Mouse (Mus musculus): ENCODE measurements at regions not wholly inside any gene's neighbourhood (a gene's known extent, or its start where the extent isn't known, plus 50 kb on each side); places are given as distances from the start of the nearest gene placed in this dataset.
"Not testable (repeated sequence)": the region's sequence is repeated elsewhere in the genome, so short reads cannot be mapped to it uniquely, and the experiment has no call there.

DNA sequence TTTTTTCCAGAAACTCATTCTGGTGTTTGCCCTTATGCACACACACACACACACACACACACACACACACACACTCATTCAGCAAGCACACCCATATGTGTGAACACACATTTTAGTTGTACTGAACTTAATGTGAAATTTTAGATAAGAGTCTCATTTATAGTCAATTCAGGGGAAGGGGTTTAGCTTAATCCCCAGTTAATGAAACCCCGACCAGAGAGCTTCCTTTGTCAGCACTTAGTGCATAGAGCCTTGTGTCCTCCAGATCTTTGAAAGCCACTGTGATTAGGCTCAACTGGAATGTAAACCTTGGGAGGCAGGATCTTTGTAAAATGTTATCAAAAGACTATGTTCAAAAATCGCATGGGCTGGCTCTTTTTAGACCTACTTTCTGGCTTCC, 53.4 kb downstream of the Rps12 start:
- no peak for DNase-seq

DNA sequence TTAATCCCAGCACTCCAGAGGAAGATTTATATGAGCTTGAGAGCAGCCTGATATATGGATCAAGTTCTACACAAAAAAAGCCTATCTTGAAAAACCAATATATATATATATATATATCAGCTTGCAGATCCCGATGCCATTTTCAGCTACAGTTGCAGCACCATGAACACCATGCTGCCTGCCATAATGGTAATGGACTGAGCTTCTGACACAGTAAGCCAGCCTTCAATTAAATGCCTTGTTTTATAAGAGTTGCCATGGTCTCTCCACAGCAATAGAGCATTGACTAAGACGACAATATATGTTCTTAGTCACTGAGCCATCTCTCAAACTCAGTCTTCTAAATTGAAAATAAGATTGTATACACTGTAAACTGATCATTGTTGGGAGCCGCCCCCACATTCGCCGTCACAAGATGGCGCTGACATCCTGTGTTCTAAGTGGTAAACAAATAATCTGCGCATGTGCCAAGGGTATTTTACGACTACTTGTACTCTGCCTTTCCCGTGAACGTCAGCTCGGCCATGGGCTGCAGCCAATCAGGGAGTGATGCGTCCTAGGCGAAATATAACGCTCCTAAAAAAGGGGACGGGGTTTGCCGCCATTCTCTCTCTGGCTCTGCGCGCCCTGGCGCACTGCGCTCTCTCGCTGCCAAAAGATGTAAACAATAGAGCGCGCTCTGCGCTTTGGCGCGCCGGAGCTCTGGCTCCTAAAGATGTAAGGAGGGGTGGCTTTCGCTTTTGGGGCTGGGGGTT, 60.9 kb downstream of the Rps12 start:
- not testable (repeated sequence) for DNase-seq

DNA sequence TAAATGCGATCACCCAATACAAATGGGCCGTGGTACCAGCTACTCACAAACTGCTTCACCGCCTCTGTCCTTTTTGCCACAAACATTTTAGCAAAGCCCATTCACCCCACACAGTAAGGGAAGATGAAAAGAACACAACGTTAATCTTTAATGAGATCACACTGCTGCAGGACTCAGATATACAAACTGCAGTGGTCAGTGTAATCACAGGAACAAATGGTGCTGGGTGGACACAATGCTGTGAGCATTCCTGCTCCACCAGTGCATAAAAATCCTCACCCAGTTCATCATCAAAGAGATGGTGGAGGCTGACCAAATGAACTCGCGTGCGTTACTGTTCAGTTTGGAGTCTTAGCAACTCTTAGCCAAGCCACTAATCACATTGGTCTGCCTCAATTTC, 69.0 kb downstream of the Rps12 start:
- no peak for DNase-seq

DNA sequence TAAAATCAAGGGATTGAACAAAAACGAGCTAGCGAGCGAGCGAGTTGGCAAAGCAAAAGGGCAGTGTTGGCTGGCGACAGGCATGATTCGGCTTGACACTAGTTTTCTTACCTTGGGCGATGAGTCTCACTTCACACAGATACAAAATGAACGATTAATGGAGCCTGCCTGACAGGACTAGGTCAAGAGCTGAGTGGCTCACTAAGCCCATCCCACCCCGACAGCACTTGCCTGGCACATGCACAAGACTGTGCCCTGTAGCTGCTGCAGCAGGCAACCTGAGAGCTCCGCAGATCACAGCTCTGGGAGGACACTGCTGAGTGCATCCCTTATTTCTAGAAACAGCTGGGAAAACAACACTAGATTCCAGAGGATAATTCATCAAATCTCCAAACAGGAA, 71.6 kb downstream of the Rps12 start:
- no peak for DNase-seq

DNA sequence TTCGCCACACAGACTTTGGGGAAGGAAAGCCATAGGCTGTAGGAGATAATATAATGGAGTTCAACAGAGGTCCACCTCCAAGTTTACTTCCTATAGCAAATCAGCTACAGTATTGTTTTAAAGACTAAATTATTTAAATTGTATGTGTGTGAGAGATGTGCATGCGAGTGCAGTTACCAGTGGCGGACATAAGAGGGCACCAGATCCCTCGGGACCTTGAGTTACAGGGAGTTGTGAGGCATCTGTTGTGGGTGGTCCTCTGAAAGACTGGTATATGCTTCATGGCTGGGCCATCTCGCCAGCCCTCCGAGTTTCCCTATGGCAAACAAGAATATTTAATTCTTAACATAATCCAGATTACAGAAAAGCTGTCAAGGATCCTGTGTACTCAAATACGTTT, 72.0 kb downstream of the Rps12 start:
- no peak for DNase-seq

DNA sequence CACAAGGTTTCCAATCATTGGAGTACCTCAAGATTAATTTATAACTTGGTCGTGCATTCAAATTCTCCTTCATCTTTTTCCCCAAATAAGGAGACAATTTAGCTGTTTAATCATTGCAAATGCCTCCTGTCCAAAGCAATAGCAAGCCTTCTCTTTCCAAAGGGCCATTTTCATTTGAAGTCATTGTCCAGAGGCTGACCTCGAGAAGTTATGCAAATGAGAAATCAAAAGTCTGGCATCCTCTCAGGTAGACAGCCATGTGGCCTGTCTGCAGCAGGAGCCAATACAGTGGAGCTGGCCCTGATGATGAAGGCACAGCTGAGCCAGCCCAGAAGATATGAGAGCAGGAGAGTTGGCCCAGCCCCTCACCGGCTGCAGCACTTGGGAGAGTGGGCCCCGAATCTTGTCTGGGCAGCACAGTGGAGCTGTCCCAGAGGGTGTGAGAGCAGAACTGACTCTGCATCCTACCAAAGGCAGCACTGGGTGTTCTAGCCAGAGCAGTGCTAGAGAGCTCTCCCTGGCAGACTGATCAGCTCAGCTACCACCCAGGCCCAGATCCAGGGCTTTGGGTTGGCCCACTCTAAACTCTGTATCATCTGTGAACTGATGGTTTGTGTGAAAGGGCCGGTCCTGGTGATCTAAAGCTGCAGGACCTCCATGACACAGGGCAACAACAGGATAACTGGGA, 74.2 kb downstream of the Rps12 start:
- no peak for DNase-seq

DNA sequence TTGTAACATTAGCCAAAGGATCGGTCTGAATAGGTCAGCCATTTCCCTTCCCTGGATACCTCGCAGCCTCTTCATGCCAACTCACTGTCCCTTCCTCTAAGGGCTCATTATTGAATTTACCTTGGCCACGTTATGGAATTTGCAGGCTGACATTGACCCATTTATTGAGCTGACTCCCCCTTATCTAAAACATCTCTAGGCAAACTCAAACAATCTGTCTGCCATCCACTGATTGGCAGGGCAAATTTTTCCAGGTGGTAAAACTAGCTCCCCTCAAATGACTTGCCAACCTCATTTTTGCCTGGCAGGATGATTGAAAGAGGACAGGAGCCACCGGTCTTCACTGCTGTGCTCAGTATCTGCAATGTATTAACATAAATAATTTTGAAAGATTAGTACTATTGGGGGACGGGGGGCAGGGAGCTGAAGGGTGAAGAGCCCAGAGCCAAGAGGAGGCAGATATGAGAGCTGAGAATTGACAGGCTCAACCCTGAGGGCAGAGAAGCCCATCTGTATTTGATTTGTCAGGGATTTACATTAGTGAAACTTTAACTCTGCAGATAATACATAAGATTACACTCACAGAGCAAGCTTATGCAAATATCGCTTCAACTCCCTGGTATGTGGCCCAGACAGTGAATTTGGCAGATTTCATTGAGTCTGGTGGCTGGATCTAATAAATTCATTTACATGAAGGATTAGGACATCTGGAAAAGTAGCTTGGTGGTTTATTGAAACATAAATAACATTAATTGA, 75.5 kb downstream of the Rps12 start:
- no peak for DNase-seq

DNA sequence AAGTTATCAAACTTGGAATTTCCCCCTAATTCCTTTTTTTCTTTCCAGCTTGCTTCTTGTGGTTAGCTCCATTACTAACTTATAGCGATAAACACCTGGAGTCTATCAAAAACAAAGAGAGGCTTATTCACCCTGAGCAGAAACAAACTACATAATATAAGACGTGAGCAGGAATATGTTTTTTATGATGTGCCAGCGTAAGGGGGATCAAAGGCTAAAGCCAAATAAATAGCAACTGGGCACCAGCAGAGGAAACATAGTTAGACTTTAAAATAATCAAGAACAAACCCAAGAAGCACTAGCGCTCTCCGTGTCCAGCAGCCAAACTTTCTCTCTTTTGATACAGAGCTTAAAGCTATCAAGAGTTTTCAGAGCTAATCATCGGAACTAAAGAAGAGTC, 76.1 kb downstream of the Rps12 start:
- no peak for DNase-seq

DNA sequence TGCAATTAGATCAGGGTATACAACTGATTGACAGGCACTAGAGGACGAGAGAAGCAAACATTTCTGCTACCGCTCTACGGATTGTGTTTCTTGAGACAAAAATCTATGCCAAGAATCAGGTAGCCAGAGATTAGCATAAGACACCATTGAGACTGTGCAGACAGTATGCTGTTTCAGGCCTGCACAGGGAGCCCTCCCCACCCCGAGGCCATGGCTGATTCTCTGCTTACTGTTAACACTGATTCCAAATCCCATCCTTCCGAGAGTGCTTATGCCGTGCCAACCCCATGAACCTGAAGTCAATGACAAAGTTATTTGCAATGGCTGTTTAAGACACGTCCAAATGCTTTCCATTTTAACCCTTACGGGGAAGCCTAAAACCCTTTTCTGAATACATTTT, 78.8 kb downstream of the Rps12 start:
- no peak for DNase-seq

DNA sequence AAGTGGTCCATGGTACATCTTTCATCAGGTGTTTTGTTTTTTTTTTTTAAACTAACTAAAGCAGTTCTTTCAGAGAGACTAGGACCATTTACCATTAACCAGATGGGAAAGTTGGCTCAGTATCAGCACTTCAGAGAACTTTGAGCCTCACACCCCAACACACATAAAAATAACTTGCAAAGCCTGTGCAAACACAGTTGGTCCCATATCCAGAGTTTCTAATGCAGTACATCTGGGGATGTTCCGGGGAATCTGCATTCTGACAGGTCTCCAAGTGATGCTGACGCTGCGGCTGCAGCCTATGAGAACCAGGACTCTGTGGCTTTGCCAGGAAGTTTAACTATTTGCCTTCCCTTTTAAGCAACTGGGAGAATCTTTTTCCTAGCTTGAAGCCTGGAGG, 79.9 kb downstream of the Rps12 start:
- DNase-seq: no peak

DNA sequence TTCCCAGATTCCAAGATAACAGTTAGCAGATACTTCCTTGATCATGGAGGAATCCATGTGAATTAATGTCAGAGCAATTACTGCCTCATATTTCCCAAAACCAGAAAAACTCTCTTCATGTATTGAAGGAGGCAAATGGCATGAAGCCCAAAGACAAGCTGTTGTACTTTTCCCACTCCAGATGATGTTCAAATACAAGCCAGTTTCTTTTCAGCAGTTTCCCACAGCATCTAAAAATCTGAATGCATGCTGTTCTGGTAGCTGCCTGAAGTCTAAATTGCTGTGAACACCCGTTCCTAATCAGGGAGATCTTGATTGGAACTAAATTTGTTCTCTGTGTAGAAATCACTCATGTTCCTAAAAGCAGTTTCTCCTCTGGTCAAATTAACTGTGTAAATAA, 83.0 kb downstream of the Rps12 start:
- no peak for DNase-seq

DNA sequence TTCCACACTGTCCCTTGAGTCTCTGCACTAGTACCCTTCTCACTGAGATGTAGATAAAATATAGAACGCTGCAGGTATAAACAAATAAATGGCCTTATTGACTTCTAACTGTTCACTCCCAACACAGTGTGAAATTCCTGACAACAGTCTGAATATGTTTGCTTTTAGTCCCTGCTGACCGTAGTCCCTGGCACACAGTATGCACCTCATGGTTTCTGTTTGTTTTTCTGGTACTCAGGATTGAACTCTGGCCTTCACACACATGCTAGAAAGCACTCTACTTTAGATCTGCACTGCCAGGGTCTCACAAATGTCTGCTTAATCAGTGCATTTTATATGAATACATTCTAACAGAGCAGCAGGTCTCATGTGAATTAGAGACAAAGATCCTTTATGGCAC, 95.8 kb downstream of the Rps12 start:
- DNase-seq: no peak

DNA sequence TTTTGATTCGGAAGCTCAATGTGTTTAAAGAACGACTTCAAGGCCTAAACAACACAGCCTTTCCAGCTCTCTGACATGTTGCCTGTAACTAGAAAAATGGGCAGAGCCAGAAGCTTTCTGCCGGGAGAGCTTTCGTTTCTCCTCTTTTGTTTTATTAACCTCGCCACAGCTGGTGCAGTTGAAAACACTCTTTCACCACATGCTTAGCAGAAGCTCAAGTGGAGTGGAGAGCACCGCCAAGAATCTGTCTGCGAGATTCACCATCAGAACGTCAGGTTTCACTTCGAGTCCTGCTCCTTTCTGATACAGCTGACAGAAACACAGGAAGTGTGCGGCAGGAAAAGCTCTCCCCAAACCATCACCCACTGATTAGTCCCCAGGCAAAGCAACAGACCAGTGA, 100.1 kb downstream of the Rps12 start:
- no peak for DNase-seq

DNA sequence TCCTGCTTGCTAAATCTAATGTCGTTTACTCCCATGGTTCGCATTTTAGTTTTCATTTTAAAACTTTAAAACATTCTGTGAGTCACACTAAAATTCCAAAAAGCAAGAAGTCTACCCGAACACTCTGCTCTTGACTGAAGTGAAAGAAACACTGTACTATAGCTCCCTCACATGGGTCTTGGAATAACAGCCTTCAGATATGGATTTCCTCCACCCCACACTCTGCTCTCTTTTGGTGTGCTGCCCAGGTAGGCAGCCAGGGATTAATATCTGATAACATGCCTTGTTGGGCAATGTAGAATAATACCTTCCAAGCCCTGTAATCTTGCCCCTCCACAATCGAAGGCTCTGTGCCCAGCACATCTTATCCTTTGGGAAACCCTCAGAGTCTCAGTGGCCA, 104.0 kb downstream of the Rps12 start:
- DNase-seq: no peak

DNA sequence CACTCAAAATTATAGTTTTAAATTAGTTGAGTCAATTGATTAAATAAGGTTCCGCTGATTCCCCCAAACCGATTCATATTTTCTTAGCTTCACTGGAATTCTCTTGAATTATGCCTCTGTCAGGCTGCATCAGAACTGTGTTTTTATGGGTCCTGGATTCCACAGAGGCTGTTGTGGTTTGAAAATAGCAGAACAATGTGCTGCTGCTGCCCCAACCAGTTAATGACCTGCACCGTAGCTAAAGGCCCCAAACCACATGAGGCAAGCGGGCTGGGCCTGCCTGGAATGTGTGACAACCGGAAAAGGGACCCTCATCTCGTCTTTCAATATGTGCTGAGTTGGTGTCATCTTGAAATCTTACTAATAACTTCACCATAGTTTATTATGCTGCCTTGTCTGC, 111.2 kb downstream of the Rps12 start:
- no peak for DNase-seq

DNA sequence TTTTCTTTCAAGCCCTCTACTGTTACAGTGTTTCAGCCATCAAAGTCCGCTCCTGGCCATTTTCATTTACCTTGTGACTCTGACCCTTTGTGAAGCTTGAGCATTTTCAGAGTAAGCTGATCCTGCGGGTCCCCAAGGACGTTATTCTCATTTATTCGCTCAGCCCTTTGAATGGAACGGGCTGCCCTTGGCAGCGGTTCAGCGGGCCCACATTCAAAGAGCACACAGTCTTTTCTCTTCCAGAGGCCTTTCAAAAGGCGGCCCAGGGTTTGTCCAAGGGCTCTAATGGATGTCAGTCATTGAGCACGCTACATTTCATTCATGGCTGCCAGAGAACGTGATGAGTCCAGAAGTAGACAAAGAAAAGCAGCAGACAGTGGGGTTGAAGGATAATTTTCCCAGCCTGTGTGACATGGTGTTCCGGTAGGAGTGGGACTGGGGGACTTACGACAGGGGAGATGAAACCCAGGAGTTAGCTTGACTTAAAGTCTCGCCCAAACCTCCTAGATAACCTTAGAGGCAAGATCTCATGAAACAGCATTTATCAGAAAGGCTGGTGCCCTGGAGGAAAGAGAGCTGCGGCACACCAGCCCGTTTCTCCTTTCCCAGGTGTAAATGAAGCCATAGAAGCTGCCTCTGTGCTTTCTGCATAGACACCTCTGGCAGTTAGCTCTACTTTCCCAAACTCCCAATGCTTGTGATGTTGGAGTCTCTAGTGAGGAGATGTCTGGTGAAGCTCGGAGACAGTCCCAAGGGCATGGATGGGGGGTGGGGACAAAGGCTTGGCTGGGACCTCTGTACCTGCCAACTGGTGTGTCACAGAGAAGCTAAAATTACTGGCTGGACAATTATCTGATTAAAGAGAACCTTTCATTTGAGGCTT, 112.2 kb downstream of the Rps12 start:
- DNase-seq: no peak

DNA sequence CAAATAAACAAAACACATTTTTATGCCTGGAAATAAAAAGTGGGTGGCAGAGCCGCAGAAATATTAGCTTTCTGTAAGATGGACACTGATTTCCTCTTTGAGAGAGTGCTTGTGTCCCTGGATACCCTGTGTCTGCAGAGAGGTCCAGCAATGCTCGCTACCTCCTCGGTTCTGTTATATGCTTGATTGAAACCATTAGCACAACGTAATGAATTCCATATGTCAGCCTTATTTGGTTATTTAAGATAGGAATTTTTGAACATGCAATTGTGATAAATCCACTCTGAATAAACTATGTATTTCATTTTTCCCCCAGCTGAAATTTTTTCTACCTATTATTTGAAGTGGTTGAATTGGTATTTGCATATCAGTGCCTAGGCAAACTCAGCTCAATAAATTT, 114.8 kb downstream of the Rps12 start:
- no peak for DNase-seq

DNA sequence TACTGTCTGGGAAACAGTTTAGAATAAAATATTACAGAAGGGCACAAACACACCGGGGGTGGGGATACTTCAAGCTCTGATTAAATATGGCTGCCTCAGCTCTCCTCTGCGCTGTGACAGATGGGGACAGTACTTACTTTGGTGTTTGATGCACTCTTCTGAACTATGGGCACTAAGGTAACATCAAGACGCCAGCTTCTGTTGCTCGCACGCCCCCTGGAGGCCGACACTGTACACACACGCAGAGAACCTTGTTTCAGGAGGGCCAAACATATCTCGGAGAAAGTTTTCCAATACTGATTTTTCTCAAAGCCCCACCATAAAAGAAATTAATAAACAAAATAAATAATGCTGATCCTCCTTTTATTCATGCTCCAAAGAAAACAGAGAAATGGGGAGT, 115.6 kb downstream of the Rps12 start:
- DNase-seq: peak; percentile 26

DNA sequence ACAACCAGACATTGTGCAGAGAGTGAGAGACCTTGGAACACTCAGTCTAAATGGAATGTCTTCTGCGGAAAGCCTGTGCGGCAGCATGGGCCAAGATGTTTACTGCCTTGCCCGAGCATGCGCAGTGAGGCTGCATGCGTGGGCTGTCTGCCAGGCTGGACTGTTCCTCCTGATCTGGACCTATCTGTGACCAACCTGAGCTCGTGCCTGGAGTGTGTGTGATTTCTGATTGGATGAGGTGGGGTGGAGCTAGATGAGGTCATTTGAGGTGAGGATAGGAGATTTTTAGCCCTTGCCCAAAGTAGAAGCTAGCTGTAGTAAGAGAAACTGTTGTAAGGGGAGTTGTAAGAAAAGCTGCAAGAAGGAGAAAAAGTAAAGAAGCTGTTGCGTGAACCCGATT, 121.2 kb downstream of the Rps12 start:
- DNase-seq: not testable (repeated sequence)

DNA sequence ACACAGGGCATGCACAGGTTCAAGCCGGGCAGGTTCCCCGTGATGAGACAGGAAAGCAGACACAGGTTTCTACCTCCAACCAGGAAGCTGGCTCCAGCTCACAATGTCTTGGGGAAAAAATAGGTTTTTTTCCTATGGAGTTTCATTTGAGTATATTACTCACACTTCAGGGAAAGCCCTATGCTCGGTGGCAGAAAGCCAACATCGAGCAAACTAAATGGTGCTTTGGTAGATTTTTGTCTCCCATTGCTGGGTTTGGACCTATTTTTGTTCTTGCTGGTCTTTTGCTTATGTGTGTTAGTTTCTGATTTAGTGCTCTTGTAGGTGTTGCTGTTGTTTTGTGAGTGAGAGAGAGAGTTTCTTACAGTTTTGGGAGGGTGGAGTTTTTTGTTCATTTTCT, 160.9 kb downstream of the Rps12 start:
- DNase-seq: no peak

DNA sequence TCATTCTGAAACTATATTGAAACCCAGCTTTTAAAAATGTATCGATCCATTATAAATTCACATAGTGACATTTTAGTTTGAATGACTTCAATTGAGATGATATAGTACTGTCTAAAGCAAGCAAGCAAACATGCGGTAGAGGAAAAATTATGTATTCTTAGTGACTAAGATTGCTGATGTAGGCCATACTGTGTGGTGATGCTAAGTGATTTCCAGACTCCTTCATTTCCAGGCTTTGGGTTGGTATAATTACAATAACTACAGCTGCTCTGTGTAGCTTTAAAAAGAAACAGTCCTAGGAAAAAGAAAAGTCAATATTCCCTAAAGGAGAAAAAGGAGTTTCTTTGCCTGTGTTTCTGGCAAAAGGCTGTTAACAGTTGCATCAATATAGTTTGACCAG, 175.0 kb downstream of the Rps12 start:
- DNase-seq: no peak

DNA sequence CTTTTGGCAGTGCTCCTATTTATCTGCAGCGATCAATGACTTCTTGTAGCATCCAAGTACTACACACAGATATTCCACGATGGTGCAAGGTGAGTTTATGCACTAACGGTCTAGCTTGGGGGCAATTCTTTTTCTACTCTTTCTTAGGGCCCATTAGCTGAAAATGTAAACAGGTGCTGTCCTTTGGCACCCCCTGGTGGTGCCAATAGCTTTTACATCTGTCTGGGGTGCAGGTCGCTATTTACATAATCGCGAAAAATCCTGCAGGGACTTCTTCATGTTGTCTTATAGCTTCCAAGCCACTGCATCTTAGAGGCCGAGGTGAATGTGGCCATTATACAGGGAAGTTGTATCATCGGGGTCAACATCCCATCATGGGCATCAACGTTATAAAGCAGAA, 175.9 kb downstream of the Rps12 start:
- peak; percentile 45 for DNase-seq

DNA sequence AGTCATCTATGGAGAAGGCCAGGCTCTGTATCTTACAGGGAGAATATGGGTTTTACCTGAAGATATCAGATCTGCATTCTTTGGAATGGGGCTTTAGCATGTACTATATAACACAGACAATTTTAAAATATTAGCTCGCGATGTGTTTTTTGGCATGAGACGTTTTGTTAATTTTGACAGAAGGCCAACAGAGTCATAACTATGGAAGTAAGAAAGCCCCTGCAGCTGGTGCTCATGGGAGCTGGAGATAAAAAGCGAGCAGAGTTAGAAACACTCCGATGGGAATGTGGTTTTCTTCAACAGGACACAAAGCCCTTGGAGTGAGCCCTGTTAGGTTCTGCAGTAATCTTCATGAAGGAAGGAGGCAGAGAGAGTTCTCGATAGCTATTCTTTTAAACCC, 176.6 kb downstream of the Rps12 start:
- no peak for DNase-seq
